ENCODE assay signal across 27 mouse cellular contexts in genomic region chr16:74047232-74047631, GRCm38 (mm10).
DNase-seq lines count a peak whose midpoint lies in the region; ATAC-seq and TF ChIP-seq lines count a peak whose summit lies in the region.
"Had no signal": no experiment of that assay in that cellular context is flagged by ENCODE, and none has a peak within 500 bp of the region (broad histone marks: within the 10 kb centered on the region; RNA-seq: fewer than 3 reads in every experiment).

No protein-coding gene starts in this region.

- H3K9ac ChIP-seq in embryonic facial prominence, embryonic 14.5 days (ENCODE audit: low read depth, low read length), result no peak overlapping the region
- H3K9ac ChIP-seq in kidney, embryonic 14.5 days (ENCODE audit: low read depth, low read length), result no peak overlapping the region
- no peak overlapping the region for H3K9ac ChIP-seq in kidney, postnatal 0 days (ENCODE audit: low read depth, low read length)
- H3K9ac ChIP-seq: embryonic facial prominence, embryonic 15.5 days; forebrain, postnatal 0 days had no signal

- H3K4me2 ChIP-seq in embryonic facial prominence, embryonic 14.5 days (ENCODE audit: low read depth, low read length), result no peak overlapping the region
- H3K4me2 ChIP-seq in kidney, embryonic 14.5 days (replicated peaks; ENCODE audit: low read depth, low read length), result no peak overlapping the region
- H3K4me2 ChIP-seq in kidney, postnatal 0 days (ENCODE audit: low read length), result no peak overlapping the region
- H3K4me2 ChIP-seq: embryonic facial prominence, embryonic 15.5 days; heart, embryonic 11.5 days had no signal

- H3K27me3 ChIP-seq in embryonic facial prominence, embryonic 14.5 days (replicated peaks; ENCODE audit: control insufficient read depth, insufficient read depth, low read length), result no peaks in the 10 kb centered on the region
- H3K27me3 ChIP-seq in embryonic facial prominence, embryonic 10.5 days (replicated peaks; ENCODE audit: low read depth, poor library complexity, severe bottlenecking), result no peaks in the 10 kb centered on the region
- H3K27me3 ChIP-seq in kidney, embryonic 14.5 days (ENCODE audit: control insufficient read depth, insufficient read depth, low read length), result no peaks in the 10 kb centered on the region
- H3K27me3 ChIP-seq in kidney, postnatal 0 days (ENCODE audit: insufficient read depth, low read length), result no peaks in the 10 kb centered on the region
- H3K27me3 ChIP-seq: CH12.LX; embryonic facial prominence, embryonic 15.5 days had no signal

- H3K4me1 ChIP-seq in embryonic facial prominence, embryonic 14.5 days (ENCODE audit: control insufficient read depth, insufficient read depth, low read length), result no peaks in the 10 kb centered on the region; the same call in 1 of the 2 replicates
- H3K4me1 ChIP-seq in embryonic facial prominence, embryonic 10.5 days, result no peaks in the 10 kb centered on the region
- no peaks in the 10 kb centered on the region for H3K4me1 ChIP-seq in kidney, embryonic 14.5 days (ENCODE audit: control insufficient read depth, insufficient read depth, low read length)
- H3K4me1 ChIP-seq in kidney, postnatal 0 days (replicated peaks; ENCODE audit: insufficient read depth, low read length), result no peaks in the 10 kb centered on the region
- H3K4me1 ChIP-seq: embryonic facial prominence, embryonic 15.5 days had no signal

- H3K4me3 ChIP-seq in embryonic facial prominence, embryonic 14.5 days (ENCODE audit: low read depth, low read length), result no peak overlapping the region
- H3K4me3 ChIP-seq in embryonic facial prominence, embryonic 10.5 days, result no peak overlapping the region
- no peak overlapping the region for H3K4me3 ChIP-seq in kidney, embryonic 14.5 days (ENCODE audit: low read length)
- H3K4me3 ChIP-seq in kidney, postnatal 0 days (replicated peaks; ENCODE audit: low read depth, low read length), result no peak overlapping the region
- H3K4me3 ChIP-seq: embryonic facial prominence, embryonic 15.5 days; gastrocnemius, adult 2 months had no signal

- no peak for TF ChIP-seq CTCF in kidney, postnatal 0 days (IDR thresholded peaks at IDR 0.05; ENCODE audit: low read depth)

- DNase-seq in embryonic facial prominence, embryonic 14.5 days (ENCODE audit: low spot score), result peak; percentile 18
- DNase-seq in embryonic facial prominence, embryonic 10.5 days (ENCODE audit: low spot score), result no peak
- DNase-seq in kidney, adult 18-20 months, result no peak
- DNase-seq in kidney, postnatal 0 days (ENCODE audit: low spot score), result peak; percentile 44
- DNase-seq in kidney, adult 11 months, result no peak
- DNase-seq in retina, embryonic 14.5 days (ENCODE audit: low spot score), result peak; percentile 7
- DNase-seq in Muller cell, postnatal 12 days (ENCODE audit: inconsistent ontology term), result no peak
- DNase-seq: adrenal gland, adult 2 months; adrenal gland, postnatal 14 days; B cell, adult 2 months; cerebellum, adult 11-12 months; cerebellum, adult 8-10 months; cerebellum, postnatal 10 days; cerebellum, postnatal 36 days; embryo, embryonic 11 days; forebrain, postnatal 0 days; gastrocnemius, adult 2 months; gastrocnemius, postnatal 14 days; heart, adult 11 months had no signal

- WGBS in embryonic facial prominence, embryonic 14.5 days, result 46% methylated on average over 3 of the region's 3 CpGs
- 48% methylated on average over 3 of the region's 3 CpGs for WGBS in embryonic facial prominence, embryonic 10.5 days
- 18% methylated on average over 3 of the region's 3 CpGs for WGBS in kidney, embryonic 14.5 days
- 26% methylated on average over 3 of the region's 3 CpGs for WGBS in kidney, postnatal 0 days

- 0 out of 2 replicates have a peak, but pooled peaks cover 8% of the 10 kb centered on the region for H3K36me3 ChIP-seq in embryonic facial prominence, embryonic 14.5 days (ENCODE audit: control insufficient read depth, insufficient read depth, low read length)
- H3K36me3 ChIP-seq in embryonic facial prominence, embryonic 10.5 days (replicated peaks), result no peaks in the 10 kb centered on the region
- no peaks in the 10 kb centered on the region; the same call in 1 of the 2 replicates for H3K36me3 ChIP-seq in kidney, embryonic 14.5 days (ENCODE audit: control insufficient read depth, insufficient read depth, low read length)
- H3K36me3 ChIP-seq in kidney, postnatal 0 days (ENCODE audit: insufficient read depth, low read length), result no peaks in the 10 kb centered on the region
- H3K36me3 ChIP-seq: G1E had no signal

- no peak overlapping the region for H3K27ac ChIP-seq in embryonic facial prominence, embryonic 14.5 days (replicated peaks; ENCODE audit: low read depth, low read length)
- no peak overlapping the region for H3K27ac ChIP-seq in embryonic facial prominence, embryonic 10.5 days (replicated peaks)
- H3K27ac ChIP-seq in kidney, embryonic 14.5 days (ENCODE audit: low read depth, low read length), result no peak overlapping the region
- no peak overlapping the region for H3K27ac ChIP-seq in kidney, postnatal 0 days
- H3K27ac ChIP-seq: embryonic facial prominence, embryonic 15.5 days; gastrocnemius, adult 2 months; hindbrain, postnatal 0 days had no signal

- no peaks in the 10 kb centered on the region for H3K9me3 ChIP-seq in embryonic facial prominence, embryonic 14.5 days (ENCODE audit: control insufficient read depth, low read length)
- no peaks in the 10 kb centered on the region for H3K9me3 ChIP-seq in embryonic facial prominence, embryonic 10.5 days
- H3K9me3 ChIP-seq in kidney, embryonic 14.5 days (ENCODE audit: control insufficient read depth, low read length), result no peaks in the 10 kb centered on the region
- no peaks in the 10 kb centered on the region for H3K9me3 ChIP-seq in kidney, postnatal 0 days (replicated peaks; ENCODE audit: low read length)
- H3K9me3 ChIP-seq: embryonic facial prominence, embryonic 15.5 days; G1E had no signal

- no peak for ATAC-seq in embryonic facial prominence, embryonic 14.5 days (ENCODE audit: low read depth)
- ATAC-seq in kidney, embryonic 14.5 days (ENCODE audit: low FRiP score, low TSS enrichment), result peak; percentile 68; the same call in 1 of the 2 replicates
- no peak for ATAC-seq in kidney, postnatal 0 days (replicated peaks; ENCODE audit: low FRiP score, low read depth)
- ATAC-seq: forebrain, embryonic 14.5 days; forebrain, postnatal 0 days; hindbrain, postnatal 0 days; inflammation-experienced regulatory T-cells, adult 6 months had no signal

Comparison
In these comparisons a context has a peak if more than half of its experiments do, and no peak if none do; other contexts are left out.
1. DNase-seq: peak in embryonic facial prominence, embryonic 14.5 days (single experiment), kidney, postnatal 0 days (single experiment) and retina, embryonic 14.5 days (single experiment); none in embryonic facial prominence, embryonic 10.5 days (single experiment), kidney, adult 18-20 months (single experiment), kidney, adult 11 months (single experiment) and Muller cell, postnatal 12 days (single experiment).